Mouse (Mus musculus) sigmoid colon, adult 10 weeks (tissue): ENCODE data around the gene Adora2a. TPM values are rescaled to one million over a fixed set of nuclear protein-coding genes. Genes with fewer than 3 reads are reported as not detected.

ENCODE experiments used
- polyA plus RNA-seq: library from polyadenylated mRNA; stranded (reverse); fragments of 350-450 nt; fragmentation: Illumina TruSeq; extraction: RNeasy Lipid Tissue Mini Kit (QIAGEN cat#74804); gene quantifications from one replicate; pipeline ENCODE4 v1.2.3, GENCODE M21; 2014; ENCODE audit warnings: low read depth, low replicate concordance

The Adora2a gene
- not detected for polyA plus RNA-seq

GRCm38 (mm10) chr10:75316872-75316907 is at the start of gene Adora2a:
Gene Adora2a (plus strand): TSS chr10:75316877.

Other genes starting within 250 kb of the Adora2a start
- 36.2 TPM for gene Specc1l, start 104.8 kb upstream of the Adora2a start, polyA plus RNA-seq
- gene Upb1, start 84.2 kb downstream of the Adora2a start, polyA plus RNA-seq = 4.2 TPM
- gene Snrpd3, start 200.7 kb downstream of the Adora2a start, polyA plus RNA-seq = 12.8 TPM
- 18.4 TPM for gene Gucd1, start 201.1 kb downstream of the Adora2a start, polyA plus RNA-seq
- 1.4 TPM for gene Lrrc75b, start 243.5 kb downstream of the Adora2a start, polyA plus RNA-seq
- gene Ggt1, start 244.7 kb downstream of the Adora2a start, polyA plus RNA-seq = not detected